Mouse (Mus musculus): Measurements from ENCODE around the gene Hist1h4h.

Gene Hist1h4h

DNA sequence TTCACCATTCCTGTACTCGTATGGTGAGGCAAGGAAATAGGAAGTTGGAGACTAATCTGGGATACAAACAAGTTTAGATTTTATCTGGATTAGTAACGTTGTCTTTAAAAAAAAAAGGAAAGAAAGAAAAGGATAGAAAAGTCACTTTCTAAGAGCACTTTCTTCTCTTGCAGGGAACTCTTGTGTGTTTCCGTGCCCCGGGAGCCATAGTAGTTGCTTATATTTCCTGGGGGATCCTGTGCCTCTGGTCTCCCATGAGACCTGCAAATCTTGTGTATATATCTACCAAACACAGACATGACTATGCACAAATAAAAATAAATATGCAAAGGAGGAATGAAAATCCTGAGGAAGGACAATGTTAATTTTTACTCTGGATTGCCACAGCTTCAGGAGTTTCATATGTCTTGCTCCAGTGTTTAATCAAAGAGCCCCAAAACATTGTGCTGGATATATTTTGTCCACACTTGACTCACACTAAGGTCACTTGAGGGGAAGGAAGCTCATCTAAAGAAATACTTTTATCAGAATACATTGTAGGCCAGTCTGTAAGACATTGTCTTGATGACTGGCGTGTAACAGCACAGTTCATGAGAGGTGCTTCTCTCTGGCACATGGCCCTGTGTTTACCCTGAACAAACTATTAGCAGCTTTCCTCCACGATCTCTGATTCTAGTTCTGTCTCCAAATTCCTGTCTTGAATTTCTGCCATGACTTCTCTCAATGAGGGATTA is 46.2 kb downstream of the Hist1h4h start:
- peak; percentile 9 for DNase-seq (ENCODE audit: low spot score)

DNA sequence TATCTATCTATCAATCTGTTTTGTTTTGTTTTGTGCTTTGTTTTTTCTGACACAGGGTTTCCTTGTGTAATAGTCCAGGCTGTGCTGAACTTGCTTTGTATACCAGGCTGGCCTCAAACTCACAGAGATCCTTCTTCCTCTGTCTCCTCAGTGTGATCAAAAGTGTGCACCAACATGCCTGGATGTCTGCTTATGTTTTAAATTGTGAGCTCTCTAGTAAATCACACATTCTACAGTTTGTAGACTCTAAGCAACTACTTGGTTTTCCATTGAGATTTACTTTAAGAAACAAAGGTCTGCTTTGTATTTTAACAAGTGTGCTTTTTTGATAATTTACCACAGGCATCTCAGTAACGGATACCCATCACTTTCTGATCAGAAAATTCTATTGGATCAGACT is 47.0 kb downstream of the Hist1h4h start:
- peak; percentile 1 for DNase-seq (ENCODE audit: low spot score)

All from retina, embryonic 14.5 days (tissue).